Mouse (Mus musculus): ENCODE measurements around the gene Ncoa1. TPM values are rescaled to one million over a fixed set of nuclear protein-coding genes. Genes with fewer than 3 reads are reported as not detected.

Ncoa1 gene
- total RNA-seq, 2 experiments from 2014 or later, result 3.1 to 23.2 TPM

- no peak for ATAC-seq (replicated peaks; ENCODE audit: low FRiP score, poor library complexity, severe bottlenecking)
Observed at GRCm38 (mm10) chr12:4355019-4355730, 121.8 kb downstream of the Ncoa1 start.

- no peak for ATAC-seq (replicated peaks; ENCODE audit: low FRiP score, poor library complexity, severe bottlenecking)
Observed at GRCm38 (mm10) chr12:4343216-4343615, 133.8 kb downstream of the Ncoa1 start.

- ATAC-seq (replicated peaks; ENCODE audit: low FRiP score, poor library complexity, severe bottlenecking), result no peak
Observed at GRCm38 (mm10) chr12:4342087-4342486, 134.9 kb downstream of the Ncoa1 start.

GRCm38 (mm10) chr12:4340325-4340924 lies 136.6 kb downstream of the Ncoa1 start:
- no peak for ATAC-seq (replicated peaks; ENCODE audit: low FRiP score, poor library complexity, severe bottlenecking)

GRCm38 (mm10) chr12:4323604-4324003 lies 153.4 kb downstream of the Ncoa1 start:
- no peak for ATAC-seq (replicated peaks; ENCODE audit: low FRiP score, poor library complexity, severe bottlenecking)

- ATAC-seq (replicated peaks; ENCODE audit: low FRiP score, poor library complexity, severe bottlenecking), result no peak
Observed at GRCm38 (mm10) chr12:4322227-4322626, 154.8 kb downstream of the Ncoa1 start.

- no peak for ATAC-seq (replicated peaks; ENCODE audit: low FRiP score, poor library complexity, severe bottlenecking)
Observed at GRCm38 (mm10) chr12:4313824-4314223, 163.2 kb downstream of the Ncoa1 start.

GRCm38 (mm10) chr12:4306712-4307313 lies 170.2 kb downstream of the Ncoa1 start:
- no peak for ATAC-seq (replicated peaks; ENCODE audit: low FRiP score, poor library complexity, severe bottlenecking)

- no peak for ATAC-seq (replicated peaks; ENCODE audit: low FRiP score, poor library complexity, severe bottlenecking)
Observed at GRCm38 (mm10) chr12:4299300-4299699, 177.7 kb downstream of the Ncoa1 start.

- ATAC-seq (replicated peaks; ENCODE audit: low FRiP score, poor library complexity, severe bottlenecking), result no peak
Observed at GRCm38 (mm10) chr12:4298626-4299025, 178.4 kb downstream of the Ncoa1 start.

GRCm38 (mm10) chr12:4295881-4296280 lies 181.1 kb downstream of the Ncoa1 start:
- ATAC-seq (replicated peaks; ENCODE audit: low FRiP score, poor library complexity, severe bottlenecking), result no peak

- ATAC-seq (replicated peaks; ENCODE audit: low FRiP score, poor library complexity, severe bottlenecking), result no peak
Observed at GRCm38 (mm10) chr12:4295281-4295680, 181.7 kb downstream of the Ncoa1 start.

GRCm38 (mm10) chr12:4293813-4294212 lies 183.2 kb downstream of the Ncoa1 start:
- no peak for ATAC-seq (replicated peaks; ENCODE audit: low FRiP score, poor library complexity, severe bottlenecking)

- ATAC-seq (replicated peaks; ENCODE audit: low FRiP score, poor library complexity, severe bottlenecking), result no peak
Observed at GRCm38 (mm10) chr12:4285186-4285585, 191.8 kb downstream of the Ncoa1 start.

GRCm38 (mm10) chr12:4279878-4280277 lies 197.1 kb downstream of the Ncoa1 start:
- ATAC-seq (replicated peaks; ENCODE audit: low FRiP score, poor library complexity, severe bottlenecking), result peak; percentile 62; the same call in 1 of the 2 replicates

- no peak; the same call in 1 of the 2 replicates for ATAC-seq (replicated peaks; ENCODE audit: low FRiP score, poor library complexity, severe bottlenecking)
Observed at GRCm38 (mm10) chr12:4278978-4279755, 197.8 kb downstream of the Ncoa1 start.

GRCm38 (mm10) chr12:4271078-4271477 lies 205.9 kb downstream of the Ncoa1 start:
- ATAC-seq (replicated peaks; ENCODE audit: low FRiP score, poor library complexity, severe bottlenecking), result no peak

- ATAC-seq (replicated peaks; ENCODE audit: low FRiP score, poor library complexity, severe bottlenecking), result no peak
Observed at GRCm38 (mm10) chr12:4267765-4268164, 209.2 kb downstream of the Ncoa1 start.

GRCm38 (mm10) chr12:4252742-4253655 lies 224.0 kb downstream of the Ncoa1 start:
- peak; percentile 76 for ATAC-seq (replicated peaks; ENCODE audit: low FRiP score, poor library complexity, severe bottlenecking)

All from erythroblast, adult 5-6 weeks (primary cell).